Mouse (Mus musculus) spleen, adult 2 months (tissue): ENCODE measurements around the gene Plekho1.

ENCODE experiments used
- CTCF ChIP-seq: fragments of 200-500 bp; IDR thresholded peaks from 2 replicates; pipeline ENCODE4 v1.5.1; 2011; ENCODE audit warnings: mild to moderate bottlenecking, inconsistent platforms; ENCODE audit not compliant: insufficient read depth, insufficient read length, insufficient replicate concordance; ENCODE audit errors: extremely low read depth
- POLR2A ChIP-seq: fragments of 200-500 bp; IDR thresholded peaks from 2 replicates; pipeline ENCODE4 v1.6.1; 2011; ENCODE audit warnings: low read depth, low read length, inconsistent platforms

GRCm38 (mm10) chr3:95963230-95963629, 32.6 kb downstream of the Plekho1 start:
- TF ChIP-seq CTCF (no peak), POLR2A (no peak)
